Mouse (Mus musculus): ENCODE data around the gene Gm13290.

Gene Gm13290

DNA sequence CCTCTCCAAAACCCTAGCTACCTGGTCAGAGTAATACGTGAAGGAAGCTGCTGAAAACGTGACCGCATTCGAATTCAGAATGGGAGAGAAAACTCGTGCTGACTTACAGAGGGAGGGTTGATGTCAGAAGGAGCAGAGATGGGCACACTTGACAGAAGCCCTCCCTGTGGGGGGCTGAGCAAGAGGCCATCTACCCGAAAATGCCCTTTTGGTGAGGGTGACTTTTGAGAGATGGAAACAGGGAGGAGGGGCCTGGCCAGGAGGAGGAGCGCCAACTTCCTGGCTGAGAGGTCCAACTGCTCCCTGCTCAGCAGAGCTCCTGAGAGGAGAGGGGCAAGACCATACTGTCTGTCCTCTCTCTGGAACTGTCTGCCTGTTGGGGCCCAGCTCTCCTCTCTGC is 8.2 kb downstream of the Gm13290 start, which contains the start of gene Ifnz:
Ifnz (plus strand) TSS at position 301 of the 400 bp plus-strand sequence.
- in situ Hi-C loops (cut with MboI, MseI) = loop anchor here (25.0 kb wide), 1 partner anchor 770 kb away; no protein-coding TSS in a partner anchor

- in situ Hi-C loops (cut with MboI, MseI) = loop anchor here (25.0 kb wide), 1 partner anchor 770 kb away; no protein-coding TSS in a partner anchor
Observed at GRCm38 (mm10) chr4:88782335-88782734, 8.7 kb downstream of the Gm13290 start.

- in situ Hi-C loops (cut with MboI, MseI) = loop anchor here (5.0 to 25.0 kb wide), 2 partner anchors 33 to 773 kb away; partner anchors contain the start of gene Gm13271
Observed at GRCm38 (mm10) chr4:88785409-88785808, 11.8 kb downstream of the Gm13290 start, which contains the start of gene Gm13276. TSS of gene Gm13276 (plus strand) at chr4:88785709.

- in situ Hi-C loops (cut with MboI, MseI) = loop anchor here (5.0 to 25.0 kb wide), 2 partner anchors 36 to 776 kb away; partner anchors contain the start of gene Gm13271
Observed at GRCm38 (mm10) chr4:88788402-88788801, 14.8 kb downstream of the Gm13290 start, which contains the start of gene Gm13277. TSS of gene Gm13277 (plus strand) at chr4:88788632.

- in situ Hi-C loops (cut with MboI, MseI) = loop anchor here (25.0 kb wide), 1 partner anchor 779 kb away; no protein-coding TSS in a partner anchor
Observed at GRCm38 (mm10) chr4:88791250-88791649, 17.6 kb downstream of the Gm13290 start, which contains the start of gene Gm13278. TSS of gene Gm13278 (plus strand) at chr4:88791550.

DNA sequence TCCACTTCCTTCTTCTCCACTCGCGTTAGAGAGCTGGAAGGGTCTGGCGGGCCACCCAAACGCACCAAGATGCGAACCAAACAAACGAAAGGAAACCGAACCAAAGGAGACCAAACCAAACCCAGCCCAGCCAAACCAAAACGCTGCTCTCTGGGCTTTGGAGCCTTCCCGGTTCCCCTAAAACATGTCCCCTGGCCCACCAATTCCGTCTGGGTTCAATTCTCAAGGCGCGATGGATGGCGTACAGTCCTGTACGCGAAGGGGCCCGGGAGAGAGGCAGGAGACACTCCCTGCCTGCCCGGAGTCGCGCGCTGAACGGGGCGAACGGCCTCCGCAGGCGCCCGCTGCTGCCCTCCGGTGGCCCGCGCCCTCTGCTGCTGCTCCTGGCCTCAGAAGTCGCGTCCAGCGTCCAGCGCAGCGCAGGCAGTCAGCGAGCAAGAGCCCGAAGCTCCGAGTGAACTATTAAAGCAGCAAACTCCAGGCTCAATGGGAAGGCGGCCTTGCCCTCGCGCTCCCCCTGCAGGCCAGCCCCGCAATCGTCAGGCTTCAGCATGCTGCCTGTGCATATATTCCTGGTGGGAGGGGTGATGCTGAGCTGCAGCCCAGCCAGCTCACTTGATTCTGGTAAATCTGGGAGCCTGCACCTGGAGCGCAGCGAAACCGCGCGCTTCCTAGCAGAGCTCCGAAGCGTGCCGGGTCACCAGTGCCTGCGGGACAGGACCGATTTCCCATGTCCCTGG is 20.5 kb downstream of the Gm13290 start, which contains the start of gene Gm13275:
Gm13275 (plus strand) TSS at position 552 of the 740 bp plus-strand sequence.
- in situ Hi-C loops (cut with MboI, MseI) = loop anchor here (25.0 kb wide), 1 partner anchor 782 kb away; no protein-coding TSS in a partner anchor

DNA sequence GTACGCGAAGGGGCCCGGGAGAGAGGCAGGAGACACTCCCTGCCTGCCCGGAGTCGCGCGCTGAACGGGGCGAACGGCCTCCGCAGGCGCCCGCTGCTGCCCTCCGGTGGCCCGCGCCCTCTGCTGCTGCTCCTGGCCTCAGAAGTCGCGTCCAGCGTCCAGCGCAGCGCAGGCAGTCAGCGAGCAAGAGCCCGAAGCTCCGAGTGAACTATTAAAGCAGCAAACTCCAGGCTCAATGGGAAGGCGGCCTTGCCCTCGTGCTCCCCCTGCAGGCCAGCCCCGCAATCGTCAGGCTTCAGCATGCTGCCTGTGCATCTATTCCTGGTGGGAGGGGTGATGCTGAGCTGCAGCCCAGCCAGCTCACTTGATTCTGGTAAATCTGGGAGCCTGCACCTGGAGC is 23.5 kb downstream of the Gm13290 start, which contains the start of gene Gm13279:
Gm13279 (plus strand) TSS at position 301 of the 400 bp plus-strand sequence.
- in situ Hi-C loops (cut with MboI, MseI) = loop anchor here (25.0 kb wide), 1 partner anchor 785 kb away; no protein-coding TSS in a partner anchor

DNA sequence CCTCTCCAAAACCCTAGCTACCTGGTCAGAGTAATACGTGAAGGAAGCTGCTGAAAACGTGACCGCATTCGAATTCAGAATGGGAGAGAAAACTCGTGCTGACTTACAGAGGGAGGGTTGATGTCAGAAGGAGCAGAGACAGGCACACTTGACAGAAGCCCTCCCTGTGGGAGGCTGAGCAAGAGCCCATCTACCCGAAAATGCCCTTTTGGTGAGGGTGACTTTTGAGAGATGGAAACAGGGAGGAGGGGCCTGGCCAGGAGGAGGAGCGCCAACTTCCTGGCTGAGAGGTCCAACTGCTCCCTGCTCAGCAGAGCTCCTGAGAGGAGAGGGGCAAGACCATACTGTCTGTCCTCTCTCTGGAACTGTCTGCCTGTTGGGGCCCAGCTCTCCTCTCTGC is 25.7 kb downstream of the Gm13290 start, which contains the start of gene Gm13285:
Gm13285 (plus strand) TSS at position 301 of the 400 bp plus-strand sequence.
- in situ Hi-C loops (cut with MboI, MseI) = loop anchor here (25.0 kb wide), 1 partner anchor 787 kb away; no protein-coding TSS in a partner anchor

- in situ Hi-C loops (cut with MboI, MseI) = loop anchor here (10.0 kb wide), 1 partner anchor 62 kb away; no protein-coding TSS in a partner anchor
Observed at GRCm38 (mm10) chr4:88802954-88803353, 29.3 kb downstream of the Gm13290 start, which contains the start of gene Gm13287. TSS of gene Gm13287 (plus strand) at chr4:88803254.

GRCm38 (mm10) chr4:88805231-88805630 is 31.6 kb downstream of the Gm13290 start, which contains the start of gene Gm13288:
TSS of gene Gm13288 (plus strand) at chr4:88805531.
- in situ Hi-C loops (cut with MboI, MseI) = loop anchor here (10.0 kb wide), 1 partner anchor 60 kb away; no protein-coding TSS in a partner anchor

GRCm38 (mm10) chr4:88805761-88806160 is 32.1 kb downstream of the Gm13290 start:
- in situ Hi-C loops (cut with MboI, MseI) = loop anchor here (10.0 kb wide), 1 partner anchor 59 kb away; no protein-coding TSS in a partner anchor

- in situ Hi-C loops (cut with MboI, MseI) = no loop called here
Observed at GRCm38 (mm10) chr4:88815928-88816327, 42.3 kb downstream of the Gm13290 start, which contains the start of gene Ifna7. TSS of gene Ifna7 (plus strand) at chr4:88816228.

DNA sequence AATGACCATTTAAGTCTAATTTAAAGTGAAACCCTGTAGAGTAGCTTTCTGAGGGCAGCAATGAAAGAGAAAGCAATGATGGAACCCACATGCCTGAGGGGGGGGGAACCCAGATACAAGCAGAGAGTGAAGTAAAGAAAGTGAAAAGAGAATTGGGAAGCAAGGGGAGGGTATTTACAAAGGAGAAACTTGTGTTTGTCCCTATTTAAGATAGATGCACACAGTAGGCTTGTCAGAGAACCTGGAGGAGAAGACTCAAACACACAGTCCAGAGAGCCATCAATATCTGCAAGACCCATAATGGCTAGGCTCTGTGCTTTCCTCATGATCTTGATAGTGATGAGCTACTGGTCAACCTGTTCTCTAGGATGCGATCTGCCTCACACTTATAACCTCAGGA is 46.0 kb downstream of the Gm13290 start, which contains the start of gene Ifna11:
Ifna11 (plus strand) TSS at position 301 of the 400 bp plus-strand sequence.
- in situ Hi-C loops (cut with MboI, MseI) = no loop called here

- in situ Hi-C loops (cut with MboI, MseI) = no loop called here
Observed at GRCm38 (mm10) chr4:88822995-88823394, 49.4 kb downstream of the Gm13290 start.
